Mouse (Mus musculus) hindbrain, embryonic 14.5 days (tissue): ENCODE results near the gene Fam90a1a. TPM values are rescaled to one million over a fixed set of nuclear protein-coding genes. Genes with fewer than 3 reads are reported as not detected.

ENCODE experiments used
- ATAC-seq: fragments of 200-750 bp; cut with Nextera tagmentation; 2 replicates; pipeline ENCODE4 v1.8.0; 2017; ENCODE audit warnings: moderate number of reproducible peaks, mild to moderate bottlenecking, moderate TSS enrichment, moderate library complexity; ENCODE audit not compliant: low FRiP score
- DNase-seq: peaks from one replicate; pipeline ENCODE4 v3.0.0-alpha.2; 2015; ENCODE audit warnings: low spot score
- H3K27ac ChIP-seq: fragments of 300-500 bp; sonication (generic); 2 replicates; pipeline ENCODE4 v1.5.1; 2014; ENCODE audit warnings: mild to moderate bottlenecking, moderate library complexity
- H3K27me3 ChIP-seq: fragments of 300-500 bp; sonication (generic); 2 replicates; pipeline ENCODE4 v1.6.1; 2014; ENCODE audit warnings: mild to moderate bottlenecking, low read length, mixed read lengths; ENCODE audit not compliant: control insufficient read depth, insufficient read depth
- H3K36me3 ChIP-seq: fragments of 300-500 bp; sonication (generic); replicated peaks from 2 replicates; pipeline ENCODE4 v1.6.1; 2014; ENCODE audit not compliant: control insufficient read depth, insufficient read depth
- H3K4me1 ChIP-seq: fragments of 300-500 bp; sonication (generic); replicated peaks from 2 replicates; pipeline ENCODE4 v1.6.1; 2014; ENCODE audit warnings: antibody characterized with exemption, low read length, mixed read lengths; ENCODE audit not compliant: control insufficient read depth, insufficient read depth
- H3K4me2 ChIP-seq: fragments of 300-500 bp; sonication (generic); replicated peaks from 2 replicates; pipeline ENCODE4 v1.6.1; 2014; ENCODE audit warnings: mild to moderate bottlenecking, moderate library complexity
- H3K4me3 ChIP-seq: fragments of 300-500 bp; sonication (generic); replicated peaks from 2 replicates; pipeline ENCODE4 v1.5.1; 2014; ENCODE audit warnings: mild to moderate bottlenecking, low read length
- H3K9ac ChIP-seq: fragments of 300-500 bp; sonication (generic); 2 replicates; pipeline ENCODE4 v1.6.1; 2014
- H3K9me3 ChIP-seq: fragments of 300-500 bp; sonication (generic); 2 replicates; pipeline ENCODE4 v1.6.1; 2016; ENCODE audit warnings: low read length; ENCODE audit not compliant: control insufficient read depth
- whole genome bisulfite sequencing: fragments of 180-500 bp; shearing (Covaris S2); extraction: QIAGEN DNeasy Blood & Tissue Kit; methylation state at CpG from one replicate; pipeline ENCODE4 v1.1.7; 2014; 5-methylcytosine and 5-hydroxymethylcytosine counted together
- polyA plus RNA-seq: library from polyadenylated mRNA; unstranded; fragments of >200 nt; fragmentation: Nextera tagmentation; extraction: Ambion mirVana; gene quantifications from 2 replicates; pipeline ENCODE4 v1.2.1, GENCODE M21; 2014

Gene Fam90a1a
- polyA plus RNA-seq, 1 experiment from 2014 or later = not detected

DNA sequence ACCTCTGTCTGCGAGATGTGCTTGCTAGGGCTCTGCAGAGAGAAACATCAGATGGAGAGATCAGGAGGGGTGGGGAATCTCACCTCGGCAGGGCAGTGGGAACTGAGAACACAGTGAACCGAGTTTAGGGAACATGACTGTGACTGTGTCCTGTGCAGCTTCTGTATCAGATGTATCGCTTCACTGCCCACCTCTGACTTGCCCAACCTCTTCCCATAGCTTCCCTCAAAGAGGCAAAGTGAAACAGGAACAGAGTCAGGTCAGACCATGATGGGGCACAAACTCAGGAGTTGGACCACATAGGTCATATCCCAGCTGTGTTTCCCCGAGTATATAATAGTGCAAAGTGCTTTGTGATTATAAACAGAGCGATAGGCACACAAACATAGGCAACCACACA is 47.9 kb downstream of the Fam90a1a start:
- Histone ChIP-seq H3K36me3 (no peaks in the 10 kb centered on the region), H3K27me3 (no peaks in the 10 kb centered on the region), H3K4me2 (no peak overlapping the region), H3K27ac (no peak overlapping the region), H3K9ac (no peak overlapping the region), H3K4me3 (no peak overlapping the region), H3K9me3 (no peaks in the 10 kb centered on the region), H3K4me1 (no peaks in the 10 kb centered on the region)
- ATAC-seq (no peak), DNase-seq (no peak)
- 85% methylated on average over 6 of the region's 6 CpGs for WGBS

DNA sequence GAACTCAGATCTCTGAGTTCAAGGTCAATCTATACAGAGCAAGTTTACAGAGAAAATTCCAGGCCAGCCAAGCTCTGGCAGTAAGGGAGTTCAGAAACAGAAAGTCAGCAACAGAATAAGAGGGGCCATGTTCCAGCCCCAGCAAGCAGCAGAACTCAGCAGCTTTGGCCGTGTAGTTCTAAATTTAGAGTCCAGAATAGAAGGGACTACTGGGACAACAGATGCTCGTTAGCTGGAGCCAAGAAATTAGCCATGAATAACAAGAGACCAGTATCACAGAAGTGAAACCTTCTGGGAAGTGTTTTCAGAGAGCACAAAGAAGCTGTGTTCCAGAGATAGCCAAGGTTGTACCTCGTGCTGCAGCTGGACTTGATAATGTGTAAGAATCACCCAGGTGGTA is 50.9 kb downstream of the Fam90a1a start:
- Histone ChIP-seq H3K27me3 (no peaks in the 10 kb centered on the region), H3K9ac (no peak overlapping the region), H3K4me2 (no peak overlapping the region), H3K36me3 (no peaks in the 10 kb centered on the region), H3K4me1 (no peaks in the 10 kb centered on the region), H3K9me3 (no peaks in the 10 kb centered on the region), H3K27ac (no peak overlapping the region), H3K4me3 (no peak overlapping the region)
- no peak for ATAC-seq
- no peak for DNase-seq
- whole genome bisulfite sequencing = 75% methylated on average over 3 of the region's 3 CpGs

DNA sequence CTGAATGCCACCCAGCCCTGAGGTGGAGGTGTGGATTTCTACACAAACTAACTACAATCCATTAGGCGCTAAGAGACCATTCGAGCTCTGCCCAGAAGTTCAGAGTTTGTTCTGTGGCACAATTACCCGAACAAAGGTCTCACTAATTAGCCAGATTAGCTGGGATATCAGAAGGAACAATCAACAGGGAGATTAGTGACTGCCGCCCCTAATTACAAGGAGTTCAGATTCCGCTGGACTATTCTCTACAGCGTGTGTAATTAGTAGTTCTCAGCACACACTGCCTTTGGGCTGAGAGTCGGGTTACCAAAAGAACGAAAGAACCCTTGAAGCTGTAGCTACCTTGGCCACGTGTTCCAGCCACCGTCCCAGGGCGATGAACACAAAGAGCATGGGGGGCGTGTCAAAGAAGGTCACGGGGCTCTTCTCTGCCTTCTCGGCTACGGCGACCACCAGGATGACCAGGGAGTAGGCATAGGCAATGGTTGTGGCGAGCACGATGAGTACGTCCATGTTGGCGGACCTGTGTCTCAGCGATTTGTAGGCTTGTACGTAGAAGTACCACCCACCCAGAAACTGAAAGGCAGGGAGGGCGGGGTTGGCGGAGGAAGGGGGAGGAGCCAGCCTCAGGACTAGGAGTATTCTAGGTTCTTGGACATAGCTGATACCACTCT is 54.7 kb downstream of the Fam90a1a start:
- Histone ChIP-seq H3K9ac (no peak overlapping the region), H3K27ac (no peak overlapping the region), H3K4me2 (no peak overlapping the region), H3K4me1 (no peaks in the 10 kb centered on the region), H3K36me3 (no peaks in the 10 kb centered on the region), H3K9me3 (no peaks in the 10 kb centered on the region), H3K27me3 (no peaks in the 10 kb centered on the region), H3K4me3 (no peak overlapping the region)
- ATAC-seq (no peak), DNase-seq (no peak)
- WGBS = 86% methylated on average over 24 of the region's 24 CpGs

Other genes starting within 250 kb of the Fam90a1a start
- gene Defa24, start 224.2 kb upstream of the Fam90a1a start, polyA plus RNA-seq = not detected in 2 replicates
- not detected in 2 replicates for gene Defb50, start 135.2 kb upstream of the Fam90a1a start, polyA plus RNA-seq
- 0.86 TPM in 1 of 2 replicates, not detected in the other for gene Defb2, start 118.8 kb upstream of the Fam90a1a start, polyA plus RNA-seq
- gene Defb10, start 99.8 kb upstream of the Fam90a1a start, polyA plus RNA-seq = 1.6 and 1.8 TPM in 2 replicates
- 2.1 and 3.7 TPM in 2 replicates for gene Defb9, start 73.3 kb upstream of the Fam90a1a start, polyA plus RNA-seq
- gene Defb11, start 52.3 kb upstream of the Fam90a1a start, polyA plus RNA-seq = 31.1 and 57.9 TPM in 2 replicates
- gene Defb15, start 26.0 kb upstream of the Fam90a1a start, polyA plus RNA-seq = not detected in 2 replicates
- gene Defb35, start 20.4 kb upstream of the Fam90a1a start, polyA plus RNA-seq = not detected in 2 replicates
- gene Defb13, start 12.0 kb upstream of the Fam90a1a start, polyA plus RNA-seq = not detected in 2 replicates
- not detected in 2 replicates for gene Ccdc70, start 11.1 kb downstream of the Fam90a1a start, polyA plus RNA-seq
- gene Atp7b, start 101.6 kb downstream of the Fam90a1a start, polyA plus RNA-seq = 1.9 and 2.0 TPM in 2 replicates
- 34.1 and 41.6 TPM in 2 replicates for gene Alg11, start 102.0 kb downstream of the Fam90a1a start, polyA plus RNA-seq
- 1.3 and 1.7 TPM in 2 replicates for gene Nek5, start 166.3 kb downstream of the Fam90a1a start, polyA plus RNA-seq
- 9.0 and 9.5 TPM in 2 replicates for gene Nek3, start 207.7 kb downstream of the Fam90a1a start, polyA plus RNA-seq
- gene Ckap2, start 227.1 kb downstream of the Fam90a1a start, polyA plus RNA-seq = 14.2 and 14.9 TPM in 2 replicates
- 40.7 and 41.8 TPM in 2 replicates for gene Vps36, start 234.1 kb downstream of the Fam90a1a start, polyA plus RNA-seq